In genomic region chr3:83828145-83828611, GRCm38 (mm10) we compare ENCODE assay signal across 10 mouse cellular contexts. TPM values are rescaled to one million over a fixed set of nuclear protein-coding genes. Genes with fewer than 3 reads are reported as not detected.
DNase-seq lines count a peak whose midpoint lies in the region; ATAC-seq and TF ChIP-seq lines count a peak whose summit lies in the region.
"Had no signal": no experiment of that assay in that cellular context is flagged by ENCODE, and none has a peak within 500 bp of the region (broad histone marks: within the 10 kb centered on the region; RNA-seq: fewer than 3 reads in every experiment).

No protein-coding gene starts in this region.

- DNase-seq in lung, postnatal 25 days (ENCODE audit: low spot score) = no peak
- DNase-seq in adrenal gland, postnatal 14 days = peak; percentile 36
- peak; percentile 79 for DNase-seq in limb, embryonic 14.5 days (ENCODE audit: low spot score)
- DNase-seq in retina, embryonic 14.5 days (ENCODE audit: low spot score) = no peak

- H3K27me3 ChIP-seq in lung, embryonic 15.5 days = no peaks in the 10 kb centered on the region
- H3K27me3 ChIP-seq in C2C12 (ENCODE audit: control insufficient read depth, insufficient read depth, insufficient read length) = no peaks in the 10 kb centered on the region
- no peaks in the 10 kb centered on the region for H3K27me3 ChIP-seq in limb, embryonic 14.5 days (ENCODE audit: control insufficient read depth, insufficient read depth, low read length)
- H3K27me3 ChIP-seq: kidney, embryonic 15.5 days had no signal

- no peaks in the 10 kb centered on the region for H3K36me3 ChIP-seq in lung, embryonic 15.5 days
- H3K36me3 ChIP-seq in C2C12 (ENCODE audit: control insufficient read depth, insufficient read depth) = no peaks in the 10 kb centered on the region
- H3K36me3 ChIP-seq in limb, embryonic 14.5 days (ENCODE audit: control insufficient read depth, insufficient read depth, low read length) = no peaks in the 10 kb centered on the region
- H3K36me3 ChIP-seq: kidney, embryonic 15.5 days had no signal

- H3K4me3 ChIP-seq in lung, embryonic 15.5 days = no peak overlapping the region
- H3K4me3 ChIP-seq in C2C12 (ENCODE audit: insufficient read depth, poor library complexity, severe bottlenecking) = no peak overlapping the region
- no peak overlapping the region for H3K4me3 ChIP-seq in limb, embryonic 14.5 days (replicated peaks; ENCODE audit: low read length)
- H3K4me3 ChIP-seq: erythroblast, embryonic 14.5 days; kidney, embryonic 15.5 days had no signal

- WGBS in lung, embryonic 15.5 days = 42% methylated on average over 5 of the region's 5 CpGs
- 24% methylated on average over 5 of the region's 5 CpGs for WGBS in limb, embryonic 14.5 days

- H3K9ac ChIP-seq in lung, embryonic 15.5 days = no peak overlapping the region
- no peak overlapping the region for H3K9ac ChIP-seq in limb, embryonic 14.5 days (ENCODE audit: low read depth, low read length, severe bottlenecking)
- H3K9ac ChIP-seq: hindbrain, embryonic 14.5 days; kidney, embryonic 15.5 days had no signal

- no peaks in the 10 kb centered on the region for H3K79me3 ChIP-seq in C2C12 (ENCODE audit: low read depth)

- H3K79me2 ChIP-seq in C2C12 (ENCODE audit: control insufficient read depth, insufficient read depth) = no peaks in the 10 kb centered on the region

- no peak for TF ChIP-seq POLR2A in limb, embryonic 14.5 days (IDR thresholded peaks at IDR 0.05; ENCODE audit: borderline replicate concordance, extremely low read depth, insufficient read depth, insufficient read length)

- ATAC-seq in lung, embryonic 15.5 days (ENCODE audit: borderline replicate concordance, extremely low read depth, low FRiP score, low TSS enrichment) = no peak; the same call in 1 of the 2 replicates
- peak; percentile 85 for ATAC-seq in limb, embryonic 14.5 days (ENCODE audit: low FRiP score, low read depth)
- ATAC-seq in CD4-positive, CD25-positive, alpha-beta regulatory T cell, adult 4 months = no peak

- 0 out of 2 replicates have a peak overlapping the region, but pooled peaks have one; percentile 6 for H3K27ac ChIP-seq in lung, embryonic 15.5 days
- 0 out of 2 replicates have a peak overlapping the region, but pooled peaks have one; percentile 9 for H3K27ac ChIP-seq in limb, embryonic 14.5 days (replicated peaks; ENCODE audit: low read depth, low read length)
- H3K27ac ChIP-seq: hindbrain, embryonic 14.5 days; kidney, embryonic 15.5 days had no signal

- no peak overlapping the region for H3ac ChIP-seq in C2C12 (ENCODE audit: control insufficient read depth, insufficient read length, low read depth)

- no peak overlapping the region for H3K4me2 ChIP-seq in lung, embryonic 15.5 days
- H3K4me2 ChIP-seq in limb, embryonic 14.5 days (replicated peaks; ENCODE audit: low read depth, low read length, severe bottlenecking) = no peak overlapping the region
- H3K4me2 ChIP-seq: hindbrain, embryonic 14.5 days; kidney, embryonic 15.5 days had no signal

- no peaks in the 10 kb centered on the region for H3K9me3 ChIP-seq in lung, embryonic 15.5 days
- H3K9me3 ChIP-seq in limb, embryonic 14.5 days (ENCODE audit: control insufficient read depth, low read length) = no peaks in the 10 kb centered on the region
- H3K9me3 ChIP-seq: kidney, embryonic 15.5 days had no signal

- no peaks in the 10 kb centered on the region for H3K4me1 ChIP-seq in lung, embryonic 15.5 days
- peaks cover 14% of the 10 kb centered on the region for H3K4me1 ChIP-seq in limb, embryonic 14.5 days (ENCODE audit: control insufficient read depth, insufficient read depth, low read length)

- TF ChIP-seq CTCF in C2C12 (IDR thresholded peaks at IDR 0.05; ENCODE audit: control insufficient read depth, insufficient read depth, insufficient read length) = no peak

TF ChIP-seq in C2C12, 6 proteins besides CTCF, POLR2A, EP300 and RAD21:
- TF ChIP-seq MAX (IDR thresholded peaks at IDR 0.05) = no peak
- peak; percentile 25 for TF ChIP-seq FOSL1 (IDR thresholded peaks at IDR 0.05; ENCODE audit: insufficient read depth, low read length, poor library complexity, severe bottlenecking)

RNA-seq across cellular contexts. Expression of gene Tlr2, which starts 13.4 kb away (rescaled TPM):
- polyA plus RNA-seq in lung, embryonic 15.5 days (2015; fragmentation: Nextera tagmentation; extraction: Ambion mirVana) = 3.5 and 3.9 TPM in 2 replicates
- 0.49 TPM for polyA plus RNA-seq in C2C12 (2012; fragmentation: generic; extraction: Trizol)
- 2.4 and 3.4 TPM in 2 replicates for total RNA-seq in adrenal gland, postnatal 14 days (2021)
- 5.6 and 6.1 TPM in 2 replicates for polyA plus RNA-seq in limb, embryonic 14.5 days (2012; rRNA removed)
- 10.3 and 11.3 TPM in 2 replicates for polyA plus RNA-seq in limb, embryonic 14.5 days (2014; fragmentation: Nextera tagmentation; extraction: Ambion mirVana)
- 1 to 10 TPM; 1.2 to 1.6 TPM for polyA plus RNA-seq in CD4-positive, CD25-positive, alpha-beta regulatory T cell, adult 4 months (2017; shearing (Covaris generic))
- polyA plus RNA-seq: erythroblast, embryonic 14.5 days had no signal

Comparison
In these comparisons a context has a peak if more than half of its experiments do, and no peak if none do; other contexts are left out.
1. DNase-seq: peak in adrenal gland, postnatal 14 days (single experiment) and limb, embryonic 14.5 days (single experiment); none in lung, postnatal 25 days (single experiment) and retina, embryonic 14.5 days (single experiment).